Mouse (Mus musculus): ENCODE results near the gene Srl. TPM values are rescaled to one million over a fixed set of nuclear protein-coding genes. Genes with fewer than 3 reads are reported as not detected.
"Not testable (repeated sequence)": the region's sequence is repeated elsewhere in the genome, so short reads cannot be mapped to it uniquely, and the experiment has no call there.

The Srl gene
- 7.4 and 9.6 TPM in 2 replicates for polyA plus RNA-seq (2012; rRNA removed)

DNA sequence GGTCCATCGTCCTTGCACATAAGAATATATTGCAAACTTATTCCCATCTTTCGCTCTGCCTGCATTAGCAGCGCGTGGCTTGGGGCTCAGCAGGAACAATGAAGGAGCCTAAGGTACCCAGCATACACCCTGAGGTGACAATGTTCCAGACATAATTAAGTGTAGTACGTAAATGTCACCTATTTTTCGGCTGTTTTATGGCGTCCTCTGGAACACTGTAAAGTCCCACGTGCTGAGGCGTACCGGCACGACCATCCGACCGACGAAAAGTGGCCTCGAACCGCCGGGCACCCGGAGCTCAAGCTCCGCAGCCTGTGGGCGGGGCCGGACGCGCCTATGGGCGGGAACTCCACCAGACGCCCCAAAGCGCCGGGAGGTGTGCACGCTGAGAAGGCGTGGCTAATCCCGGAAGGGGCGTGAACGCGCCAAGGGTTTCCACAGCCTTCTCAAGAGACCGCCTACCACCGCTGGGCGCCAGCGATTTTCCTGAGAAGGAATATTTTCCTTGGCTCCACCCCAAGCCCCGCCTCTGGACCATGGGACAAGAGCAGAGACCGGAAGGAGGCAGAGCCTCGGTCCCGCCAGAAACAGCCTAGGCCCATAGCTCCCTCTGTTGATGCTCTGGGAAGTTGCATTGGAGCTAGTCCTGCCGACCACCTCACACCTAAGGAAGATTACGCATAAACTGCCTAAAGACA is at the start of gene Srl:
Srl (minus strand) TSS at position 316 of the 698 bp plus-strand sequence.
- Histone ChIP-seq H3K4me3 (ENCODE audit: insufficient read depth, low read length) (peak within 1 kb of the TSS; percentile 56), H3K27ac (ENCODE audit: insufficient read depth, low read length) (no peak within 1 kb of the TSS), H3K4me1 (ENCODE audit: control insufficient read depth, insufficient read depth, low read length) (peaks cover 3% of the 10 kb centered on the region)
- TF ChIP-seq POLR2A (IDR thresholded peaks at IDR 0.05; ENCODE audit: extremely low read depth, insufficient read depth, low read length) (peak; percentile 47; the same call in 1 of the 2 replicates), CTCF (IDR thresholded peaks at IDR 0.05; ENCODE audit: extremely low read depth, insufficient read depth, low read length) (peak; percentile 94)

DNA sequence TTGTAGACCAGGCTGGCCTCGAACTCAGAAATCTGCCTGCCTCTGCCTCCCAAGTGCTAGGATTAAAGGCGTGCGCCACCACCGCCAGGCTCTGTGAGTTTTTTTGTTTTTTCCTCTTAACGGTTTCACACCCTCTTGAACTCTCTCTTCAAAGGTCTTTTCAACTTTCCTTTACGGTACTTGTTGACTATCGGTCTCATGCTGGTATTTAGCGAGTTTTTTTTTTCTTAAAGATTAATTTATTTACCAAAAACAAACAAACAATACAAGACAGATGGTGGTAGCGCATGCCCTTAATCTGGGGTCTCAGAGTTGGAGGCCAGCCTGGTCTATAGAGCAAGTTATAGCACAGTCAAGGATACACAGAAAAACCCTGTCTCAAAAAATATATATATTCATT is 48.6 kb upstream of the Srl start:
- TF ChIP-seq CTCF (IDR thresholded peaks at IDR 0.05; ENCODE audit: extremely low read depth, insufficient read depth, low read length) (no peak), POLR2A (IDR thresholded peaks at IDR 0.05; ENCODE audit: extremely low read depth, insufficient read depth, low read length) (no peak)
- peaks cover 3% of the 10 kb centered on the region; the same call in 1 of the 2 replicates for H3K4me1 ChIP-seq (ENCODE audit: control insufficient read depth, insufficient read depth, low read length)
- no peak overlapping the region for H3K27ac ChIP-seq (ENCODE audit: insufficient read depth, low read length)
- H3K4me3 ChIP-seq (ENCODE audit: insufficient read depth, low read length), result no peak overlapping the region

DNA sequence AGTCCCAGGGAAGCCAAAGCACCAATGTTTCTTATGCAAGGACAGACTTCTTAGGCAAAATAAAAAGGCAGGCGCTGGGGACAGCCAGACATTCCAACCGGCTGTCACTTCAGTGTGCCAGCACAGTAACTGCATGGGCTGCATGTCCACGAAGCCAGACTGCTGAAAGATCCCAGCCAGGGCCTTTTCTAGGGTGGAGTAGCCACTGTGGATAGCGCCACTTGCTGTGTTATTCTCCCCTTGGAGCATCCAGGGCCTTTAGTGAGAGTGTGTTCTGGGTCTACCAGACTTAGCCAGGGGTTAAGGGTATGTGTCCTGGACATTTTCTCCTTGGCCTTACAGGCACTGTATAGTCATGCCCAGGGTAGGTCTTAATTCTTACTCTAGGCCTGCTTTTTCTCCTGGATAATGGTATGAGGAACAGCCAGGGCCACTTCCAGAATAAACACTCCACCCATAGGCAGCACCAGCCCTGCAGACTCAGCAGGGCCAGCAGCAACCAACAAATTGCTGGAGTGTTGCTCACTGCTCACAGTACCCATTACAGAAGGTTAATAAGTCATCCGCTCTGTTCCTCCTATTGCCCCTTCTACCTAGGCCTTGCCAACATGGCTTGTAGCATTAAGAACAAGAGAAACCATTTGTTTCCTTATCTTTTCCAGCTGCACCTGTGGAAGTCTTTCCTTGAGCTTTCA is 46.0 kb upstream of the Srl start:
- 0 out of 2 replicates have a peak, but pooled peaks cover 1% of the 10 kb centered on the region for H3K4me1 ChIP-seq (ENCODE audit: control insufficient read depth, insufficient read depth, low read length)
- no peak overlapping the region for H3K27ac ChIP-seq (ENCODE audit: insufficient read depth, low read length)
- H3K4me3 ChIP-seq (ENCODE audit: insufficient read depth, low read length), result no peak overlapping the region
- TF ChIP-seq POLR2A (IDR thresholded peaks at IDR 0.05; ENCODE audit: extremely low read depth, insufficient read depth, low read length) (no peak), CTCF (IDR thresholded peaks at IDR 0.05; ENCODE audit: extremely low read depth, insufficient read depth, low read length) (no peak)

DNA sequence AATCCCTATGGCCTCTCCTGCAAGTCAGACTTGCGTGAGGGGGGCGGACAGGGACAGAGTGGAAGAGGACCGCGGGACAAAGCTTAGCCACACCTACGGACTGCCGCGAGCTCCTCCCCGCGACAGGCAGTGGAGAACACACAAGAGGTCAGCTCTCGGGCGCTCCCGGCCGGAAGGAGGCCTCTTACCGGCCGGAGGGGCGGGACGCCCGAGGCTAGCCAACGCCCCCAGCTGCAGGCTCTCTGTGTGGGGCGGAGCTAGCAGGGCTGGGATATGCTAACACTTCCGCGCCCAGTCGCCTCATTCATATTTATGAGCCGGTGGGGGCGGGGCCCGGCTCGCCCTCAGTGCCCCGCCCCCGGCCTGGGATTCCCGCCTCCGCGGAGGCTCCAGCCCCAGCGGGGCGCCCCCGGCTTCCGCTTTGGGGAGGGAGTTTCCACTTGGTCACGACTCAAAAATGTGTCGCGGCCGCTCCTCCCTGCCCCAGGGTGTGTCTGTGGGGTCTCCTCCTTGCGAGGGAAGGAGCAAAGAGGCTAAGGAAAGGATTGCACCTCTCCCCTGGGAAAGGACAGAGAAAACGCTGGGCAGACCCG is 45.0 kb upstream of the Srl start:
- H3K27ac ChIP-seq (ENCODE audit: insufficient read depth, low read length), result no peak overlapping the region

DNA sequence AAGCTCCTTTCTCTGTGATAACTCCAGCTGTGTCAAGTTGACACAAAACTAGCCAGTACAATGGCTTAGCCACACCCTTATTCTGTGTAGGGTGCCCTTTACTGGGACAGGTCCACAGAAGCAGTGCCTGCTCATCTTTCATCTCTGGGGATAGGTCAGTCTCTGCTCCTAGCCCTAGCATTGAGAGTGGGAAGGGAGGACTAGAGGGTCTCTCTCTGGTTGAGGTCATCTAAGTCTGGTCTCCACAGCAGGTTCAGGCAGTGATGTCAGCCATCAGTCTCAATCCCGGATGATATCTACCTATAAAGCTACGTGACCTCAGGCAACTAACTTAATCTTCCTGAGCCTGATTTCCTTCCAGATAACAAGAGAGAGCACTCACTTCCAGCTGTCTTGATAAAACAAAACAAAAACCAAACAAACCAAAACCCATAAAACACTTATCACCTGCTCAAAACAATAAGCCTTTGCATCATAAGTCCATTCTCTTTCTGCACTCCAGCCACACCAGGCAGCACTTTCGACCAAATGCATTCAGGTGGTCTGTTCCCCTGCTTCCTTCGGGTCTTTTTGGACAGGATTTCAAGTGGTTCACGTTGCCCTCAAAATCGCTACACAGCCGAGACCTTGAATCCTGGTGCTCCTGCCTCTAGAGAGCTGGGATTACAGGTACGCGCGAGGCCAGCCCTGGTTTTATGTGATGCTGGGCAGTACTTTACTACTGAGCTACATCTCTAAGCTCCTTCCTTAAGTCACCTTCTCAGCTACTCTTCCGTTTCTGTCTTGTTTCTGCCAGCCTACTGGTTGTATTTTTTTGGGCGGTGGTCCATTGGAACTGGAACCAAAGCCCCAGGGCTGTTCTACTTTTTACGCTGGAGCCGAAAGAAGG is 44.3 kb upstream of the Srl start:
- TF ChIP-seq CTCF (IDR thresholded peaks at IDR 0.05; ENCODE audit: extremely low read depth, insufficient read depth, low read length) (no peak), POLR2A (IDR thresholded peaks at IDR 0.05; ENCODE audit: extremely low read depth, insufficient read depth, low read length) (no peak)

More for the DNA sequence above, 45.0 kb upstream of the Srl start:
- TF ChIP-seq POLR2A (IDR thresholded peaks at IDR 0.05; ENCODE audit: extremely low read depth, insufficient read depth, low read length) (0 out of 2 replicates have a peak, but pooled peaks have one; percentile 24), CTCF (IDR thresholded peaks at IDR 0.05; ENCODE audit: extremely low read depth, insufficient read depth, low read length) (no peak)
- peak overlapping the region; percentile 41 for H3K4me3 ChIP-seq (ENCODE audit: insufficient read depth, low read length)
- H3K4me1 ChIP-seq (ENCODE audit: control insufficient read depth, insufficient read depth, low read length), result 0 out of 2 replicates have a peak, but pooled peaks cover 1% of the 10 kb centered on the region

DNA sequence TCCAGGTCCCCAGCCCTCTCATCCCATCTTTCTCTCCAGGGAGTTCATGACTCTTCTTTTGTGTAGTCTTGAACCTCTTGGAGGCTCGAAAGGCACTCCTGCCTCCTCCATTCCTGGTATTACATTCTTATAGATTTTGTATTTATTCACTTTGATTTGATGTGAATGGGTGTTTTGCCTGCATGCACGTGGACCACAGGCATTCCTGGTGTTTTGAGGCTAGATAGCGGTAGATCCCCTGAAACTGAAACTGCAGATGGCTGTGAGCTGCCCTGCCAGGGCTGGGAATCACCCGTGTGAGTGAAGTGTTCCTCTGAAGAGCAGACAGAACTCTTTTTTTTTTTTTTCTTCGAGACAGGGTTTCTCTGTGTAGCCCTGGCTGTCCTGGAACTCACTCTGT is 42.8 kb upstream of the Srl start:
- H3K27ac ChIP-seq (ENCODE audit: insufficient read depth, low read length), result no peak overlapping the region
- H3K4me1 ChIP-seq (ENCODE audit: control insufficient read depth, insufficient read depth, low read length), result 0 out of 2 replicates have a peak, but pooled peaks cover 1% of the 10 kb centered on the region
- TF ChIP-seq CTCF (IDR thresholded peaks at IDR 0.05; ENCODE audit: extremely low read depth, insufficient read depth, low read length) (no peak), POLR2A (IDR thresholded peaks at IDR 0.05; ENCODE audit: extremely low read depth, insufficient read depth, low read length) (no peak)
- H3K4me3 ChIP-seq (ENCODE audit: insufficient read depth, low read length), result no peak overlapping the region

More for the DNA sequence above, 44.3 kb upstream of the Srl start:
- peak overlapping the region; percentile 41 for H3K4me3 ChIP-seq (ENCODE audit: insufficient read depth, low read length)
- no peak overlapping the region for H3K27ac ChIP-seq (ENCODE audit: insufficient read depth, low read length)
- H3K4me1 ChIP-seq (ENCODE audit: control insufficient read depth, insufficient read depth, low read length), result 0 out of 2 replicates have a peak, but pooled peaks cover 1% of the 10 kb centered on the region

DNA sequence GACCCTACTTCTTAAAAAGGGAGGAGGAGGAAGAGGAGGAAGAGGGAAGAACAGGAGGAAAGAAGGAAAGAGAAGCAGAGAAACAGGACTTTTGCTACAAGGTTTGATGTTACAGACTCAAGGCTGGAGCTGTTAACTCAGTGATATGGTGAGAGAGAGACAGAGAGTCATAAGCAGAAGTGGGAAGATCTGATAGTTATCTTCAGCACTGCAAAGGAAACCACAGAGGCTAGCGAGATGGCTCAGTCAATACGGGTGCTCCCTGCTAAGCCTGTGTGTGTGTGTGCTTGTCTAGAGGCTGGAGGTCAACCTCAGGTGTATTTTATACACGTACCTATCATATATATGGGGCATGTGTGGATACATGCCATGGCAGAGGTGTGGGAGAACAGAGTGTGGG is 42.2 kb upstream of the Srl start:
- H3K27ac ChIP-seq (ENCODE audit: insufficient read depth, low read length), result no peak overlapping the region
- TF ChIP-seq POLR2A (IDR thresholded peaks at IDR 0.05; ENCODE audit: extremely low read depth, insufficient read depth, low read length) (no peak), CTCF (IDR thresholded peaks at IDR 0.05; ENCODE audit: extremely low read depth, insufficient read depth, low read length) (no peak)
- no peak overlapping the region for H3K4me3 ChIP-seq (ENCODE audit: insufficient read depth, low read length)
- 0 out of 2 replicates have a peak, but pooled peaks cover 1% of the 10 kb centered on the region for H3K4me1 ChIP-seq (ENCODE audit: control insufficient read depth, insufficient read depth, low read length)

DNA sequence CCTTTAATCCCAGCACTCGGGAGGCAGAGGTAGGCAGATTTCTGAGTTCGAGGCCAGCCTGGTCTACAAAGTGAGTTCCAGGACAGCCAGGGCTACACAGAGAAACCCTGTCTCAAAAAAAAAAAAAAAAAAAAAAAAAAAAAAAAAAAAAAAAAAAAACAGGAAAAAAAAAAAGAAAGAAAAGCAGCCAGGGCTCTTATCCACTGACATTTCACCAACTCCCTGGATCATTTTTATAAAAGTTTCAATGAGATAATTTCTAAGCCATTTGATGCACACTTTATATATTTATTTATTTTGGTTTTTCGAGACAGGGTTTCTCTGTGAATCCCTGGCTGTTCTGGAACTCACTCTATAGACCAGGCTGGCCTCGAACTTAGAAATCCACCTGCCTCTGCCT is 39.6 kb upstream of the Srl start:
- H3K27ac ChIP-seq (ENCODE audit: insufficient read depth, low read length); H3K4me3 ChIP-seq (ENCODE audit: insufficient read depth, low read length); H3K4me1 ChIP-seq (ENCODE audit: control insufficient read depth, insufficient read depth, low read length): not testable (repeated sequence)

DNA sequence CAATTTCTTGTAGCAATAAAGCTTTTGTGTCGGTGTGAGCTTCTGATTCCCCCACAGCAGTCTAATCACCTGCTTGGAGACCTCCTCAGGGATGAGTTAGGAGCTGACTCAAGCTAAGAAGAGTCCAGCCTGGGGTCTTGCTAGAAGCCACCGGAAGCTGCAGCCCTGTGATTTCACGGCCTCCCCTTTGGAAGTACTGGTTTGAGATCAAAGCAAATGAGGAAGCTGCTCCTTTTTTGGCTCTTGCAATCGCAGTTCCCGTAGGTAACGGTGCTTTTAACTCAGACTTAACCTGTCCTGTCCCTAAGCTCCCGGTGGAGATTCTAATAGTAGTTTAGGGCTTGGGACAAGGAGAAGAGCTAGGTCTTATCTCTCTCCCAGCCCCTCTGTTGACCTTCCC is 37.0 kb upstream of the Srl start:
- Histone ChIP-seq H3K4me1 (ENCODE audit: control insufficient read depth, insufficient read depth, low read length) (no peaks in the 10 kb centered on the region), H3K27ac (ENCODE audit: insufficient read depth, low read length) (no peak overlapping the region), H3K4me3 (ENCODE audit: insufficient read depth, low read length) (no peak overlapping the region)
- TF ChIP-seq CTCF (IDR thresholded peaks at IDR 0.05; ENCODE audit: extremely low read depth, insufficient read depth, low read length) (no peak), POLR2A (IDR thresholded peaks at IDR 0.05; ENCODE audit: extremely low read depth, insufficient read depth, low read length) (no peak)
